Mouse (Mus musculus) stomach, postnatal 0 days (tissue): Measurements from ENCODE around the gene Ndufs3.
"Not testable (repeated sequence)": the region's sequence is repeated elsewhere in the genome, so short reads cannot be mapped to it uniquely, and the experiment has no call there.

Experiments
- CTCF ChIP-seq: IDR thresholded peaks from 2 replicates; pipeline ENCODE4 v1.5.1; 2016; ENCODE audit warnings: antibody characterized with exemption, low read depth, mild to moderate bottlenecking, moderate library complexity
- EP300 ChIP-seq: optimal IDR thresholded peaks from 2 replicates; pipeline ENCODE3; 2016; ENCODE audit warnings: antibody characterized with exemption

DNA sequence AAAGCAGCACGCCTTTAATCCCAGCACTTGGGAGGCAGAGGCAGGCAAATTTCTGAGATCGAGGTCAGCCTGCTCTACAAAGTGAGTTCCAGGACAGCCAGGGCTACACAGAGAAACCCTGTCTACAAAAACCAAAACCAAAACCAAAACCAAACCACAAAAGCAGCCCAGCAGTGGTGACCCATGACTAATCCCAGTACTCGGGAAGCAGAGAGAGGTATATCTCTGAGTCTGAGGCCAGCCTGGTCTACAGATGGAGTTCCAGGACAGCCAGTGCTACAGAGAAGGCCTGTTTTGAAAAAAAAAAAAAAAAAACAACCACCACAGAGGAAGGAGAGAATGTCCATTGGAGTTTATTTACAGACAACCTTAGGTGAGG, 10.3 kb downstream of the Ndufs3 start:
- TF ChIP-seq CTCF, EP300: not testable (repeated sequence)
